Mouse (Mus musculus) left cerebral cortex, adult 8-10 months (tissue): Measurements from ENCODE around the gene 1810037I17Rik. TPM values are rescaled to one million over a fixed set of nuclear protein-coding genes. Genes with fewer than 3 reads are reported as not detected.
A peak's percentile ranks its signal among the peaks of the same experiment; 100 is the strongest.
"Not testable (repeated sequence)": the region's sequence is repeated elsewhere in the genome, so short reads cannot be mapped to it uniquely, and the experiment has no call there.

ENCODE experiments used
- DNase-seq, 2 experiments: peaks; one replicate each; pipeline ENCODE4 v3.0.0; 2022; ENCODE audit warnings: low spot score in 2 of 2
- total RNA-seq, 4 experiments: library from RNA; stranded (reverse); gene quantifications; 2 replicates each; pipeline ENCODE4 v1.2.4; 2022

The 1810037I17Rik gene
- total RNA-seq, 4 experiments from 2014 or later = 51.5 to 62.1 (median 56.2) TPM

- no peak for DNase-seq
These were observed 8.5 kb downstream of the 1810037I17Rik start for GRCm38 (mm10) chr3:122932466-122932865.

- DNase-seq = not testable (repeated sequence)
These were observed 13.2 kb downstream of the 1810037I17Rik start for GRCm38 (mm10) chr3:122937176-122937575.

GRCm38 (mm10) chr3:122939215-122939614 is 15.2 kb downstream of the 1810037I17Rik start:
- no peak for DNase-seq

GRCm38 (mm10) chr3:122943387-122943890 is 19.4 kb downstream of the 1810037I17Rik start:
- no peak for DNase-seq

DNA sequence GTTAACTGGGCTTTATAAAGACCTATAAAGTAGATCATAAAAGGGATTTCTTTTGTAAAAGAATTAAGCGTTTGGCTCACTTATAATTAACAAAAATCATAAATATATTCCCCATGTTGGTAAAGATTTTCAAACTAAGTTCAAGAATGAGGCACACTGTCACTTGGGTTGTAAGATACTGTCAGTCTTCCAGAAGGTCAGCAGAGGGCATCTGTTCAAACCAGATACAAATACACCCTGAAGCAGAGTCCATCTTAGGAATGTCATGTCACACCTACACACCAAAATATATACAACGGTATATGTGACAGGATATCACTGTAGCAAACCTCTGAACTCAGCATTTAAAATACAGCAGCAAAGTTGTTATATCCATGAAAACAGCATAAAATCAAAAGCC is 26.1 kb downstream of the 1810037I17Rik start:
- no peak for DNase-seq

GRCm38 (mm10) chr3:122964301-122964700 is 40.3 kb downstream of the 1810037I17Rik start:
- no peak for DNase-seq

- DNase-seq = no peak
These were observed 44.4 kb downstream of the 1810037I17Rik start for GRCm38 (mm10) chr3:122968391-122968790.

GRCm38 (mm10) chr3:122972126-122972822 is 48.3 kb downstream of the 1810037I17Rik start:
- DNase-seq = no peak

GRCm38 (mm10) chr3:122974833-122975232 is 50.8 kb downstream of the 1810037I17Rik start:
- DNase-seq = no peak

- peak in 1 of 2 experiments; percentile 25 for DNase-seq
These were observed 51.4 kb downstream of the 1810037I17Rik start for GRCm38 (mm10) chr3:122975363-122975762.

Other genes starting within 250 kb of the 1810037I17Rik start
- gene Pde5a, start 195.3 kb upstream of the 1810037I17Rik start, total RNA-seq = 10 to 100 TPM; 14.3 to 20.3 (median 16.5) TPM
- gene Fabp2, start 29.1 kb upstream of the 1810037I17Rik start, total RNA-seq = not detected
- not detected for gene Gm10959, start 4.8 kb upstream of the 1810037I17Rik start, total RNA-seq
- 10 to 100 TPM; 25.4 to 31.4 (median 27.0) TPM for gene Usp53, start 60.3 kb downstream of the 1810037I17Rik start, total RNA-seq
- 1 to 10 TPM in 2 of 4 experiments, under 1 TPM in 2; 0.53 to 1.6 (median 1.2) TPM for gene Myoz2, start 110.8 kb downstream of the 1810037I17Rik start, total RNA-seq